Mouse (Mus musculus) kidney, postnatal 0 days (tissue): Measurements from ENCODE around the gene Plscr1. TPM values are rescaled to one million over a fixed set of nuclear protein-coding genes. Genes with fewer than 3 reads are reported as not detected.

Experiments used
- ATAC-seq: fragments of 200-750 bp; cut with Nextera tagmentation; replicated peaks from 2 replicates; pipeline ENCODE4 v1.8.0; 2017; ENCODE audit warnings: low read depth, moderate number of reproducible peaks, moderate TSS enrichment, moderate library complexity; ENCODE audit not compliant: low FRiP score
- DNase-seq: peaks from one replicate; pipeline ENCODE4 v3.0.0-alpha.2; 2016; ENCODE audit warnings: low spot score
- H3K27ac ChIP-seq: fragments of 300-500 bp; sonication (generic); 2 replicates; pipeline ENCODE4 v1.5.1; 2014; ENCODE audit warnings: mild to moderate bottlenecking
- H3K27me3 ChIP-seq: fragments of 300-500 bp; sonication (generic); 2 replicates; pipeline ENCODE4 v1.6.1; 2014; ENCODE audit warnings: low read length, mixed read lengths; ENCODE audit not compliant: insufficient read depth
- H3K36me3 ChIP-seq: fragments of 300-500 bp; sonication (generic); 2 replicates; pipeline ENCODE4 v1.6.1; 2014; ENCODE audit warnings: low read length, mixed read lengths; ENCODE audit not compliant: insufficient read depth
- H3K4me1 ChIP-seq: fragments of 300-500 bp; sonication (generic); replicated peaks from 2 replicates; pipeline ENCODE4 v1.6.1; 2014; ENCODE audit warnings: antibody characterized with exemption, low read length, mixed read lengths; ENCODE audit not compliant: insufficient read depth
- H3K4me2 ChIP-seq: fragments of 300-500 bp; sonication (generic); 2 replicates; pipeline ENCODE4 v1.6.1; 2014; ENCODE audit warnings: mild to moderate bottlenecking, low read length, moderate library complexity, mixed read lengths
- H3K4me3 ChIP-seq: fragments of 300-500 bp; sonication (generic); replicated peaks from 2 replicates; pipeline ENCODE4 v1.5.1; 2014; ENCODE audit warnings: low read depth, low read length
- H3K9ac ChIP-seq: fragments of 300-500 bp; sonication (generic); 2 replicates; pipeline ENCODE4 v1.6.1; 2014; ENCODE audit warnings: low read depth, low read length
- H3K9me3 ChIP-seq: fragments of 300-500 bp; sonication (generic); replicated peaks from 2 replicates; pipeline ENCODE4 v1.6.1; 2016; ENCODE audit warnings: low read length, inconsistent platforms, mixed read lengths
- CTCF ChIP-seq: IDR thresholded peaks from 2 replicates; pipeline ENCODE4 v1.5.1; 2016; ENCODE audit warnings: antibody characterized with exemption, low read depth, mild to moderate bottlenecking, moderate library complexity
- WGBS: fragments of 180-500 bp; shearing (Covaris S2); extraction: QIAGEN DNeasy Blood & Tissue Kit; methylation state at CpG from one replicate; pipeline ENCODE4 v1.1.7; 2014; 5-methylcytosine and 5-hydroxymethylcytosine counted together
- polyA plus RNA-seq: library from polyadenylated mRNA; unstranded; fragments of >200 nt; fragmentation: Nextera tagmentation; extraction: Ambion mirVana; gene quantifications from 2 replicates; pipeline ENCODE4 v1.2.1, GENCODE M21; 2015

Plscr1 gene
- polyA plus RNA-seq, 1 experiment from 2014 or later = 108 TPM

- H3K27ac ChIP-seq = no peak overlapping the region
- TF ChIP-seq CTCF = no peak
- ATAC-seq = no peak
Observed at GRCm38 (mm10) chr9:92228867-92229832, 20.4 kb upstream of the Plscr1 start.

GRCm38 (mm10) chr9:92229833-92230205, 19.7 kb upstream of the Plscr1 start:
- peak; percentile 49 for DNase-seq
- H3K4me2 ChIP-seq = no peak overlapping the region
- H3K27ac ChIP-seq = no peak overlapping the region
- no peak overlapping the region for H3K4me3 ChIP-seq
- H3K9ac ChIP-seq = no peak overlapping the region
- no peaks in the 10 kb centered on the region for H3K27me3 ChIP-seq
- H3K9me3 ChIP-seq = no peaks in the 10 kb centered on the region
- TF ChIP-seq CTCF = no peak
- no peaks in the 10 kb centered on the region for H3K4me1 ChIP-seq
- WGBS = 27% methylated on average over 2 of the region's 2 CpGs
- ATAC-seq = no peak
- no peaks in the 10 kb centered on the region for H3K36me3 ChIP-seq

More at GRCm38 (mm10) chr9:92228867-92229832, 20.4 kb upstream of the Plscr1 start:
- Histone ChIP-seq H3K9me3 (no peaks in the 10 kb centered on the region), H3K27me3 (no peaks in the 10 kb centered on the region), H3K4me2 (no peak overlapping the region), H3K9ac (no peak overlapping the region), H3K36me3 (no peaks in the 10 kb centered on the region), H3K4me3 (no peak overlapping the region), H3K4me1 (no peaks in the 10 kb centered on the region)
- no peak for DNase-seq
- 65% methylated on average over 16 of the region's 16 CpGs for WGBS

GRCm38 (mm10) chr9:92234901-92235458, 14.6 kb upstream of the Plscr1 start:
- no peak for DNase-seq
- Histone ChIP-seq H3K4me1 (no peaks in the 10 kb centered on the region), H3K27me3 (no peaks in the 10 kb centered on the region), H3K36me3 (no peaks in the 10 kb centered on the region), H3K9me3 (no peaks in the 10 kb centered on the region), H3K27ac (no peak overlapping the region), H3K9ac (no peak overlapping the region), H3K4me2 (no peak overlapping the region), H3K4me3 (no peak overlapping the region)
- no peak for TF ChIP-seq CTCF
- ATAC-seq = no peak
- WGBS = 84% methylated on average over 11 of the region's 11 CpGs

- Histone ChIP-seq H3K4me2 (peak overlapping the region; percentile 70), H3K27ac (0 out of 2 replicates have a peak overlapping the region, but pooled peaks have one; percentile 96), H3K9ac (no peak overlapping the region), H3K4me3 (peak overlapping the region; percentile 50; the same call in 1 of the 2 replicates), H3K27me3 (no peaks in the 10 kb centered on the region), H3K9me3 (no peaks in the 10 kb centered on the region), H3K36me3 (no peaks in the 10 kb centered on the region), H3K4me1 (no peaks in the 10 kb centered on the region)
- 79% methylated on average over 7 of the region's 7 CpGs for WGBS
- ATAC-seq = no peak
- no peak for DNase-seq
- TF ChIP-seq CTCF = no peak
Observed at GRCm38 (mm10) chr9:92248773-92249446, 640 bp upstream of the Plscr1 start.

- Histone ChIP-seq H3K4me3 (peak overlapping the region; percentile 50), H3K9ac (peak overlapping the region; percentile 69), H3K27ac (peak overlapping the region; percentile 96), H3K9me3 (no peaks in the 10 kb centered on the region), H3K4me2 (peak overlapping the region; percentile 70), H3K36me3 (no peaks in the 10 kb centered on the region), H3K27me3 (no peaks in the 10 kb centered on the region), H3K4me1 (no peaks in the 10 kb centered on the region)
- DNase-seq (peak; percentile 91), ATAC-seq (peak; percentile 95)
- peak; percentile 27; the same call in 1 of the 2 replicates for TF ChIP-seq CTCF
- under 1% methylated on average over 40 of the region's 40 CpGs for WGBS
Observed at GRCm38 (mm10) chr9:92249987-92250772, 630 bp downstream of the Plscr1 start.
